Mouse (Mus musculus) liver, adult (tissue): ENCODE measurements around the gene Serpina10.

ENCODE experiments used
- GATA4 ChIP-seq: IDR thresholded peaks from 2 replicates; pipeline ENCODE4 v1.6.1; 2014; ENCODE audit warnings: mild to moderate bottlenecking, low read length; ENCODE audit not compliant: insufficient replicate concordance

The Serpina10 gene

GRCm38 (mm10) chr12:103631203-103631612 is at the start of gene Serpina10:
Gene Serpina10 (minus strand): TSS chr12:103631444.
- no peak for TF ChIP-seq GATA4

- TF ChIP-seq GATA4, result no peak
These were observed 44.8 kb upstream of the Serpina10 start, which contains the start of gene Serpina16 for GRCm38 (mm10) chr12:103676039-103676438. Gene Serpina16 (minus strand): TSS chr12:103676139.

DNA sequence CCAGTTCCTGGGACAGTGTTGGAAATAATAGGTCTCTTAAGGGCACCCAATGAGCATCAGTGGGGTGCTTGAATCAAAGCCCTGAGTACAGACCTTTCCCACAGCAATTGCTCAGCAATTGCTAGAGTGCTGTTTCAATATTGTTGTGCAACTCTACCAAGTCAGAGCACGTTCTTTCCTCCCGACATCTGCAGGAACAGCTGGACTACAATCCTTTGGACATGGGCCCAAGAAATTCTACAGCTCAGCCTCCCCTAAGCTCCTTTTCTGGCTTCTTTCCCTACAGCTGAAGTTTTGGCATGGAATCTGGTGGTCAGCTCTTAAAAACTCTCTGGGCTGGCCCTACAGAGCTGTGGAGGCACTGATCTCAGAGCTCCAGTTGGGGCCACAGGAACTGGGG is 41.9 kb upstream of the Serpina10 start:
- TF ChIP-seq GATA4, result no peak

DNA sequence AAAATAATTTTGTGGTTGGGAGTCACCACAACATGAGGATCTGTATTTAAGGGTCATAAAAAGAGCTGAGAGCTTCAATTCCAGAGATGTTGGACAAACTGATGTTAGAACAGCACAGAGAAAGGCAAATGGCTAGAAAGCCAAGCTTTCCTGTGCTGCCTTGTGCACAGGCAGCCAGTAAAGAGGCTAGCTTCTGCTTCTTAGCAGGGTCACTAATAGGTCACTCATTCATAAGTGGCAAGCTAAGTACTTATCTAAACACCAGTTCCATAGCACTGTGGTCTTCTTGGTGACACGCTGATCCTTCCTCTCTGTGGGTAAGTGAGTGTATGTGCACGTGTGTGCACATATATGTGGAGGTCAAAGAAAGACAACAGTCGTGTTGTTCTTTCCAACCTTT is 40.2 kb upstream of the Serpina10 start:
- no peak for TF ChIP-seq GATA4

DNA sequence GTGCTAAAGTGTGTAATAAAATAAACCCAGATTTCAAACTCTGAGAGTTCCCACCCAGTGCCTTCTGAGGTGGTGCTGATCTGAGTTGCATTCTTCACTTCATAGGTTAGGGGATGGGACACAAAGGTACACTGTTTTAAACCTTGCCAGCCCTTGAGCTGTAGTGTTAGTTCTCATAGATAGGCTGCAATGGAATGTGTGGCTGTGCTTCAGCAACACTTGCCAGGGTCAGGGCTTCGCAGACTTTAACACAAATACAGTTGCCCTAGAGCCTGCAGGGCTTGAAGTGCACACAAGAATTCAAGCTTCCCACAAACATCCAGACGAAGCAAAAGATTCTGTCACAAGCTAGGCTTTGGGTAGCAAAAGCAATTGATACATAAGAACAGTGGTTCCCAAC is 39.7 kb upstream of the Serpina10 start:
- TF ChIP-seq GATA4, result no peak

GRCm38 (mm10) chr12:103670344-103670743 is 39.1 kb upstream of the Serpina10 start:
- no peak for TF ChIP-seq GATA4

- peak; percentile 69; the same call in 1 of the 2 replicates for TF ChIP-seq GATA4
These were observed 34.0 kb upstream of the Serpina10 start for GRCm38 (mm10) chr12:103665286-103665685.

GRCm38 (mm10) chr12:103660076-103660475 is 28.8 kb upstream of the Serpina10 start:
- TF ChIP-seq GATA4, result no peak

DNA sequence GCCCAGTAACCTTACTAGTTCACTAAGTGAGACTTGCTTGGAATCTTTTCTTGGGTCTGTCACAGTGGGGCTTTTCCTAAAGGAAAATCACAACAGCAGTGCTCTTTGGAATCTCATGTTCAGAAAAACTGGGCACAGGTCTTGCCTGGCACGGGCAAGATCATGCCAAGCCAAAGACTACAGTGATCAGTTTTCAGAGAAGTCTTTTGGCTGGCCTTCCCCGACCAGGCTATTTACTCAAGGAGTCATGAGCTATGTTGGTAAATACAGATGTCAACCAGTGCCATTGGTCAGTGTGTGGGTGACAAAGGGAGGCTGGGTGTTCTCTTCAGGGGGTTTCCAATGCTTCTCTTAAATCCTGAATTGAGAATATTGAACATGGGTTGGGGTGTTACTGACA is 27.9 kb upstream of the Serpina10 start:
- no peak for TF ChIP-seq GATA4

GRCm38 (mm10) chr12:103657991-103658390 is 26.7 kb upstream of the Serpina10 start:
- no peak for TF ChIP-seq GATA4

DNA sequence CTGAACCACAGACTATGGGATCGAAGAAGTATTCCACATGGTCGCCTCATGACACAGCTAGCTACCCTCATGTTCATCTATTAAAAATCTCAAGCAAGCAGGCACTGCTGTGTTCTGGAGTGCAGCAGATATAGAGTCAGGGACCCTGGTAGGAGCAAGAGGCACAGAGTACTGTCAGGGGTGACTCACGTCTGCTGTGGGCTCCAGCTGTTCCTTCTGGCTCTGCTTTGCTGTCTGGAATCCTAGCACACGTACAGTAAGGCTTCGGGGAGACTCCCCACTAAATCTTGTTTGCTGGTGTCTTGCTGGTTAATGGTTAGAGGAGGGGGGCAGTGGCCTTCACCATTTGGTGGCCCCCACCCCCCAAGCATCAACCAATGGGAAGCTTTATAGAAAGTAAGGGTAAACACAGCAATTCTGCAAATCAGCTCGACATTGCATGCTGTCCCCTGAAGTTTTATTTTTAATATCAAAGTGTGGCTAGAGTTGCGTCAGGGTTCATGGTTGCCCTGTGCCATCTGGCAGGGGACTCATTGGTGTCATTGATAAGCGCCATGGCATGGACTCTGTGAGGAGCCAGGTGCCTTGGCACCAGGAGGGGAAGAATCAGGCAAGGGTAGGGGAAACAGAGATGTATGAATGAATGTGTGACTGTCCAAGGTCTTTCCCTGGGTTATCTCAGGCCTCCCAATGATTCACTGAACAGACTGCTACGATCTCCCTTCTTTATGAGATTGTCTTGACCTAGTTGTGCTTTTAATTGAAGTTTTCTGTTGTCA is 25.8 kb upstream of the Serpina10 start, which contains the start of gene Serpina6:
Gene Serpina6 (minus strand): TSS at position 365 of the 779 bp plus-strand sequence.
- TF ChIP-seq GATA4, result peak; percentile 86; the same call in 1 of the 2 replicates

DNA sequence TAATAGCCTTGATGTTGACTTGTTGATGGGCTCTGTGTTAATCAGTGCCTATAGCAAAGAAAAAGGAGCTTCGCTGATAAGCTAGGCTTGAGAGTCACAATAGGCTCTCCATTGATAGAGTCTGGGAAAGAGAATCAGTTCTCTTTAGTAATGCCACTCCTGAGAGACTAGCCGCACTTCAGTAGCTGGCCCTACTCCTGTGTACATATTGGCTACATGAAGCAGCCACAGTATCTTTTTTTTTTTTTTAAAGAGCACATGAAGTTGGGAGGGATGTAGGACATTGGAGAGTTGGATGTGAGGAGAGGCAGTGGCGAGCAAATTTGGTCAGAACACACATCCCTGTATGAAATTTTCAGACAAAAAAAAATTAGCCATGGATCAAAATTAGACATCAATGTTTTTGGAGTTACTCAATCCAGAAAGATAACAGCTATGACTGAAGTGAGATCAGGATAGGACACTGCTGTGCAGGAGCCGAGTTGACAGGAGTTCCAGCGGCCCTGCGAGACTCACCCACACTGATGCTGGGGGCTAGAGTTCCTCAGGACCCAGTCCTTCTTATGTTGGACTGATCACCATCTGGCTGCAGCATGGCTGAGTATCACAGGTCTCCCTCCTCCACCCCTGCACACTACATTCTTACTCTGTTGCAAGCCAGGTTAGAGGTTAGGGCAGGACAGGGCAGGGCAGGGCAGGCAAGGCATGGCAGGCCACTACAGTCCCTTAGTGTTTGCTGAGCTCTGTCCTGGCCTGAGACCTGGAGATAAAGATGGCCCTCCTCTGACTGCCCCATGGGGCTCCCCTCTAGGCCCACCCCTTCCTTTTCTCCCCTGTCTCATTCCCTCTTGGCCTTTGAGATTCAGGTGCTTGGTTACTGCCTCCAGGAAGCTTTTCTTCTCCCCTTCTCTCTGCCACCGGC is 24.1 kb upstream of the Serpina10 start:
- peak; percentile 69 for TF ChIP-seq GATA4

DNA sequence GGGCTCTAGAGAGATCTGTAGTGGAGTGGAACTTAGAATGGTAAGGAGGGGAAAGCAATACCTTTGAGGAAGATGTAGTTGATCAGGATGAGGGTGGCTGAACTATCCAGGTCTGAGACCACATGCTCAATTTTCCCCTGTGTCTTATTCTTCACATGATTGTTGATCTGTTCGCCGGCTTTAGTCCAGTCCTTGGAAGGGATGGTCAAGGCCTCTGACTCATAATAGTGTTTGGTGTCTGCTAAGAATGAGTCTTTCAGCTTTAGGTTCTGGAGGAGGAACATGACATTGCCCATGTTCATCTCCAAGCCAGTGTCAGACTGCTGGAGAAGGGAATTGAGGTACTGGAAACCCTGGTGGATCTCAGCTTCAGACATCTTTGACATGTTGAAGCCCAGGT is 22.6 kb upstream of the Serpina10 start:
- no peak for TF ChIP-seq GATA4

- TF ChIP-seq GATA4, result no peak
These were observed 15.1 kb upstream of the Serpina10 start for GRCm38 (mm10) chr12:103646314-103646713.

DNA sequence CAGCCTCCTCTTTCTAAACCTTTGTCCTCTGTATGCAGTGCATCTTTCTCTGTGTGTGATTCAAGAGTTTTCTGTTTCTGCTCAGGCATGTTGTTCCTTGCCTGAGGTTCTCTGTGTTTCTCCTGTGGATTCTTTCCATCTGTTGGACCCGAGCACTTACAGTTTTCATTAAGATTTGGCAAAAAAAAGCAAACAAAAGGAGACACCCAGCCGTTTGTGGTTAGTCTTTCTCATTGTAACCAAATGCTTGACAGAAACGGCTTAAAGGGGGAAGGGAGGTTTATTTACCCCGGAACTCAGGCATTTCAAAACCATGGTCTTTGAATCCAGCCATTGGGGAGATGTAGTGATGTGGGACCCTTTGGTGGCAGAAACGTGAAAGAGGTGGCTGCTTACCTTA is 13.4 kb upstream of the Serpina10 start:
- TF ChIP-seq GATA4, result no peak

DNA sequence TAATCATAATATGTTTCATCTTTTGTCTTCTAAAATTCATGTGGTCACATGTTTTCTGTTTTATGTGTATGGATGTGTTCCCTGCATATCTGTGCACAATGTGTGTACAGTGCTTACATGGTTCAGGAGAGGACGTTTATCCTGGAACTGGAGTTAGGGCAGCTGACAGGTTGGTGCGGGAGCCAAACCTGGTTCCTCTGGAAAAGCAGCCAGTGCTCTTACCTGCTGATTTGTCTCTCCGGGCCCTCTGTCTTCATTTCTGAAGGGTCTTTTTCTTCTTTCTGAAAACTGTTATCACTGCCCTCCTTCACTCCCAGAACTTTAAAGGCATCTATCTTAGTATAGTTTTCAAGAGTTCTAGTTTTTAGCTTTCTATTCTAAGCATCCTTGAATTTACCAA is 12.6 kb upstream of the Serpina10 start:
- TF ChIP-seq GATA4, result no peak
